Mouse (Mus musculus): ENCODE results near the gene Zfp592. TPM values are rescaled to one million over a fixed set of nuclear protein-coding genes. Genes with fewer than 3 reads are reported as not detected.

Zfp592 gene
- polyA plus RNA-seq, 1 experiment from 2014 or later = 11.8 TPM

DNA sequence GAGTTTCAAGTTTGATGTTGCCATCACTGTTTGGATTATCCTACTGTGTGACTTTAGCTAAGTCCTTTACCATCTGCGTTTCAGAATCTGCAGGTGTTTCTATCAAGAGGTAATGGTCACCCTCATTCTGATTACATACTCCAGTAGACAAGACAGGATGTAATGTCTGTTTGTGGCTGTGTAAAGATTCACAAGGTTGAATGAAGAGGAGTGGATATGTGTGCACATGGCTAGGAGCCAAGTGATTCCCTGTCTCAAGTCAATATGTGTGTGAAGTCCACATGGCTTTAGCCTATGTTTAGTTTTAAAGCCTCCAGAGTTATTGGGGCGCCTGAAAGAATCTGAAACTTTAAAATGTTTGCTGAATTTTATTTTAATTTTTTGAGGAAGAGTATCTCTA is 6.1 kb downstream of the Zfp592 start:
- H3K4me3 ChIP-seq = no peak overlapping the region
- WGBS = 89% methylated on average over 2 of the region's 2 CpGs
- H3K9me3 ChIP-seq = no peaks in the 10 kb centered on the region
- peaks cover 24% of the 10 kb centered on the region for H3K4me1 ChIP-seq (replicated peaks)
- H3K36me3 ChIP-seq = no peaks in the 10 kb centered on the region
- H3K27me3 ChIP-seq (ENCODE audit: insufficient read depth, poor library complexity, severe bottlenecking) = no peaks in the 10 kb centered on the region
- no peak overlapping the region for H3K27ac ChIP-seq
- no peak for DNase-seq (ENCODE audit: low spot score)

DNA sequence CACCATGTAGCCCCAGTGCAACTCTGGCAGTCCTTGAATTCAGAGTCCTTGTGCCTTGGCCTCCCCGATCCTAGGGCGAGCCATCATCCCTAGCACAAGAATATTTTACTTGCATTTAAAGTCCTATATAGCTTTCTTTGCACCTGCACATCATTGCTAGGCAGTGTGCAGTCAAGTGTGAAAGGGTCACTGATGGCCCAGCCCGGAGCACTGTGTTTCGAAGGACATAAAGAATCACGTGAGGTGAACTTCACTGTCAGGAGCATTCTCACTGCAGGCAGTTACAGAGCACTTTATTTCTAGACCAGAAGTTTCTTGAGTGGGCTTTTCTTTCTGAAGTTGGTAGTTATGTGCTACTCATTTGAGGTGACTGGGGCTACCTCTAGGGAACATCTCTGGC is 8.4 kb downstream of the Zfp592 start:
- WGBS = 63% methylated on average over 5 of the region's 5 CpGs
- Histone ChIP-seq H3K36me3 (no peaks in the 10 kb centered on the region), H3K9me3 (no peaks in the 10 kb centered on the region), H3K27me3 (ENCODE audit: insufficient read depth, poor library complexity, severe bottlenecking) (no peaks in the 10 kb centered on the region), H3K27ac (no peak overlapping the region), H3K4me3 (no peak overlapping the region), H3K4me1 (replicated peaks) (peaks cover 7% of the 10 kb centered on the region)
- no peak for DNase-seq (ENCODE audit: low spot score)

DNA sequence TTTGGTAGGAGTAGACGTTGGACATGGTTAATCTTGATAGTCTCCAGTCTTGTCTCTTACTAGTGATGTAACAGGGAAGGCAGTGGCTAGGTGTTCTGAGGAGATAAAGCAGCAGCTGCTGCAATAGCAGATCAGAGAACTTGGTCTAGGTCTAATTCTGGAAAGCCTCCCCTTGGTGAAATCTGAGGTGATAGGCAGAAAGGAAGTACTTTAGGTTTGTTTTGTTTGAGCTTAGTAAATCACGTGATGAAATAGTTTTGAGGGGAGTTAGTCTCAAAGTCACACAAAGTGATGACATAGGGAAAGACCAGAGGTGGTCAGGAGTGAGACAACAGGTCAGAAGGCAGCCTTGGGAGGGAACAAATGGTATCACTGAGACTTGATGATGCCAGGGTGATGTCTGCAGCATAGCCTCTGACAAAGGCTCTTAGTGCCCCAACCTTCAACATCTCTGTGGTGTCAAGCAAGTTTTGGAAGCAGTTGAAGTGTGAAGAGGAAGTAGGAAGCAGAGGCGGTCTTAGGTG is 11.1 kb downstream of the Zfp592 start:
- 75% methylated on average over 3 of the region's 3 CpGs for WGBS
- H3K4me1 ChIP-seq (replicated peaks) = peaks cover 7% of the 10 kb centered on the region

DNA sequence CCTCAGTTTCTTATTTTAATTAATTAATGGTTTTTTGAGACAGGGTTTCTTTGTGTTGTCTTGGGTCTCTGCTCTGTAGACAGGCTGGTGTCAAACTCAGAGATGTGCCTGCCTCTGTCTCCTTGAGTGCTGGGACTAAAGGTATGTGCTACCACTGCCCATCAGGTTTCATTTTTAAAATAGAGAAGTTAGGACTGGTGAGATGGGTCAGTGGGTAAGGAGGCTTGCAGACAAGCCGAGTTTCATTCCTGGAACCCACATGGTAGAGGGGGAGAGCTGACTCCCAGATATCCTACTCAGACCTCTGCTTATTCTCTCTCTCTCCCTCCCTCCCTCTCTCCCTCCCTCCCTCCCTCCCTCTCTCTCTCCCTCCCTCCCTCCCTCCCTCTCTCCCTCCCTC is 12.5 kb downstream of the Zfp592 start:
- Histone ChIP-seq H3K9me3 (no peaks in the 10 kb centered on the region), H3K27me3 (ENCODE audit: insufficient read depth, poor library complexity, severe bottlenecking) (no peaks in the 10 kb centered on the region), H3K4me3 (no peak overlapping the region), H3K27ac (no peak overlapping the region), H3K36me3 (peaks cover 19% of the 10 kb centered on the region), H3K4me1 (replicated peaks) (peaks cover 7% of the 10 kb centered on the region)
- no peak for DNase-seq (ENCODE audit: low spot score)
- WGBS = 91% methylated on average over 1 of the region's 1 CpGs

More for the DNA sequence above, 11.1 kb downstream of the Zfp592 start:
- no peaks in the 10 kb centered on the region for H3K9me3 ChIP-seq
- H3K4me3 ChIP-seq = no peak overlapping the region
- no peak overlapping the region for H3K27ac ChIP-seq
- H3K27me3 ChIP-seq (ENCODE audit: insufficient read depth, poor library complexity, severe bottlenecking) = no peaks in the 10 kb centered on the region
- DNase-seq (ENCODE audit: low spot score) = no peak
- H3K36me3 ChIP-seq = peaks cover 7% of the 10 kb centered on the region

DNA sequence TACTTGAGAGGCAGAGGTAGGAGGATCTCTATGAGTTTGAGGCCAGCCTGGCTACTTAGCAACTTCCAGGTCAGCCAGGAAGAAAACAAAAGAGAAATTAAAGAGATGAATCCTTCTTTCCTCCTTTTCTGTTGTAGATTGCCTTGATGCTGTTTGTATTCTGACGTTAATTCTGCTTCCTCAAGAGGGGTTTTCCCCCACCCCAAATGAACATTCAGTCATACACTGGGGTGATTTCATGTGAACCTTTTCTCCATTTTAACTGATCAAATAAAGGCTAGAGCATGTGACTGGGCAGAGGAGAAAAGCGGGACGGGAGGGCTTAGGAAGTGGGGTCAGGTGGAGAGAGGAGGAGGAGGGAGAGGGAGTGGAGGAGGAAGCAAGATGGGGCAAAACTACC is 14.8 kb downstream of the Zfp592 start:
- Histone ChIP-seq H3K4me3 (no peak overlapping the region), H3K27me3 (ENCODE audit: insufficient read depth, poor library complexity, severe bottlenecking) (no peaks in the 10 kb centered on the region), H3K36me3 (peaks cover 30% of the 10 kb centered on the region), H3K4me1 (replicated peaks) (no peaks in the 10 kb centered on the region), H3K9me3 (no peaks in the 10 kb centered on the region), H3K27ac (no peak overlapping the region)
- 91% methylated on average over 3 of the region's 3 CpGs for WGBS
- no peak for DNase-seq (ENCODE audit: low spot score)

DNA sequence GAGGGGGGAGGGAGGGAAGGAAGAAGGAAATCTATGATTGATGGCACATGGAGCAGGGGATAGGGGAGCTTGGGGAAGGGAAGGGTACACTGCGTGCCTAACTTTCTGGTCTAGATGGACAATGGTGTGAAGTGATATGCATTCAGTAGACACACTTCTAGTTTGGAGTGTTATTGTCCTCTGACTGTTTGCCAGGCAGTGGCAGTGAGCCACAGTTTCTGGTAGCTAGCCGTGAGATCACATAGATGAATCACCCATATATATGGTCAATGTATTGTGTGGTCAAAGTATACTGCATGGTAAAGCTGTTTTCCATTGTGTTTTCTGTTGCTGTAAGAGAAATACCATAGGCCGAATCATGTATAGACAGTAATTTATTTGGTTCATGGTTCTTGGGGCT is 18.1 kb downstream of the Zfp592 start:
- H3K4me3 ChIP-seq = no peak overlapping the region
- WGBS = 95% methylated on average over 3 of the region's 3 CpGs
- no peaks in the 10 kb centered on the region for H3K4me1 ChIP-seq (replicated peaks)
- H3K9me3 ChIP-seq = no peaks in the 10 kb centered on the region
- H3K27me3 ChIP-seq (ENCODE audit: insufficient read depth, poor library complexity, severe bottlenecking) = no peaks in the 10 kb centered on the region
- H3K27ac ChIP-seq = no peak overlapping the region
- peaks cover 34% of the 10 kb centered on the region for H3K36me3 ChIP-seq
- no peak for DNase-seq (ENCODE audit: low spot score)

DNA sequence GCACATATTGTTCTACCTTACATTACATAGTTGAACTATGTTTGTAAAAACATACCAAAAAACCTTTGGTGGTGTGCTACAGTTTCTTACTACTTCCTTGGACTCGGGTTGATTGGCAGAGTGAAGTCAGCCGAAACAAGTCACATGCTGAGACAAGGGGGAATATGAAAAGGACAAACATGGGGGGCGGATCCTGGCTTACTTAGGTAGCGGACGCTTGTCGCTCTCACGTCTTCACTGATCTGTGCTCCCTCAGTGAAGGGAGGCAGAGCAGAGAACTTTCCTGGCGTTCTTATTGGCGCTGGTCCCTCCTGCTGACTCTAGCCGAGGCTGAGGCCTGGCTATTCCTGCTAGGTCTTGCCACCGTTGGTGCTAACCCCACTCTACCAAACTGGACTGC is 26.8 kb downstream of the Zfp592 start:
- H3K27ac ChIP-seq = no peak overlapping the region
- WGBS = 46% methylated on average over 11 of the region's 11 CpGs
- H3K36me3 ChIP-seq = peaks cover 40% of the 10 kb centered on the region
- H3K4me3 ChIP-seq = no peak overlapping the region
- H3K27me3 ChIP-seq (ENCODE audit: insufficient read depth, poor library complexity, severe bottlenecking) = no peaks in the 10 kb centered on the region
- no peaks in the 10 kb centered on the region for H3K9me3 ChIP-seq
- H3K4me1 ChIP-seq (replicated peaks) = no peaks in the 10 kb centered on the region; the same call in 1 of the 2 replicates
- DNase-seq (ENCODE audit: low spot score) = no peak

DNA sequence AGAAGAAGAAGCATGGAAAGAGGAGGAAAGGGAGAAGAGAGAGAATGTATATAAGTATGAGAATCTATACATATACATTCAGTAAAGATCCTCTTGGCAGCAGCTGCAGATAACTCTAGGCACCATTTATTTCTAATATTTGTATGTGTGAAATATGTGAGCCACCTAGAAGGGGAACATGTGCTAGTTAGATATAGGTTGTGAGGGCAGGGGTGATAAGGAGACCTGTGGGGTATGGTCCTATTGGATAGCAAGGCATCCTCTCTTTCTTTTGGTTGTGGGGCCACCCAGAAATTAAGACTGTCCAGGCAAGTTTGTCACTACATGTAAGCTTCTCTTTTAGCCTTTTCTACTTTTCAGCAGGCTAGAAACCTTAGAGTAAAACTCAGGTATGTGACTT is 29.2 kb downstream of the Zfp592 start:
- Histone ChIP-seq H3K36me3 (peaks cover 60% of the 10 kb centered on the region), H3K27me3 (ENCODE audit: insufficient read depth, poor library complexity, severe bottlenecking) (no peaks in the 10 kb centered on the region), H3K4me1 (replicated peaks) (no peaks in the 10 kb centered on the region; the same call in 1 of the 2 replicates), H3K9me3 (no peaks in the 10 kb centered on the region), H3K27ac (no peak overlapping the region), H3K4me3 (no peak overlapping the region)
- DNase-seq (ENCODE audit: low spot score) = no peak

DNA sequence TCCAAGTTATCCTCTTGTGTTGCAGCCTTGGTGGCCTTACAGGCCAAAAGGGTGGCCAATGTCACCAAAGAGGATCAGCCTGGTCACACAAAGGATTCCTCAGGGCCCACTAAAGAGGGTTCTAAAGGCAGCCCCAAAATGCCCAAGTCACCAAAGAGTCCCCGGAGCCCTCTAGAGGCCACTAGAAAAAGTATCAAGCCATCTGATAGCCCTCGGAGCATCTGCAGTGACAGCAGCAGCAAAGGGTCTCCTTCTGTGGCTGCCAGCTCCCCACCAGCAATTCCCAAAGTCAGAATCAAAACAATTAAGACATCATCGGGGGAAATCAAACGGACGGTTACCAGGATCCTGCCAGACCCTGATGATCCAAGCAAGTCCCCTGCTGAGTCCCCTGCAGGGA is 30.6 kb downstream of the Zfp592 start:
- peaks cover 67% of the 10 kb centered on the region for H3K36me3 ChIP-seq
- H3K27me3 ChIP-seq (ENCODE audit: insufficient read depth, poor library complexity, severe bottlenecking) = no peaks in the 10 kb centered on the region
- no peaks in the 10 kb centered on the region; the same call in 1 of the 2 replicates for H3K4me1 ChIP-seq (replicated peaks)
- H3K27ac ChIP-seq = no peak overlapping the region
- DNase-seq (ENCODE audit: low spot score) = no peak
- no peak overlapping the region for H3K4me3 ChIP-seq
- WGBS = 62% methylated on average over 5 of the region's 5 CpGs
- no peaks in the 10 kb centered on the region for H3K9me3 ChIP-seq

DNA sequence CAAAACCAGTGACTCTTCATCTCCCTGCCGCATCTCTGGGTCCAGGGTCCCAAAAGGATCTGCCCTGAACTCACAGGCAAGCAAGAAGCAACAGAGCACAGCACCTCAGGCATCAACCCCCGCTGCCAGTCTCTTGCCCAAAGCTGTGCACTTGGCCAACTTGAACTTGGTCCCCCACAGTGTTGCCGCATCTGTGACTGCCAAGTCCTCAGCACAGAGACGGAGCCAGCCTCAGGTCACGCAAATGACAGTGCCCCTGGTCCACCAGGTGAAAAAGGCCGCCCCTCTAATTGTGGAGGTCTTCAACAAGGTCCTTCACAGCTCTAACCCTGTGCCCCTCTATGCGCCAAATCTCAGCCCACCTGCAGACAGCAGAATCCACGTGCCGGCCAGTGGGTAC is 31.2 kb downstream of the Zfp592 start:
- Histone ChIP-seq H3K36me3 (peaks cover 73% of the 10 kb centered on the region), H3K27ac (no peak overlapping the region), H3K27me3 (ENCODE audit: insufficient read depth, poor library complexity, severe bottlenecking) (no peaks in the 10 kb centered on the region), H3K9me3 (no peaks in the 10 kb centered on the region), H3K4me3 (no peak overlapping the region), H3K4me1 (replicated peaks) (no peaks in the 10 kb centered on the region; the same call in 1 of the 2 replicates)
- no peak for DNase-seq (ENCODE audit: low spot score)
- WGBS = 91% methylated on average over 9 of the region's 9 CpGs

DNA sequence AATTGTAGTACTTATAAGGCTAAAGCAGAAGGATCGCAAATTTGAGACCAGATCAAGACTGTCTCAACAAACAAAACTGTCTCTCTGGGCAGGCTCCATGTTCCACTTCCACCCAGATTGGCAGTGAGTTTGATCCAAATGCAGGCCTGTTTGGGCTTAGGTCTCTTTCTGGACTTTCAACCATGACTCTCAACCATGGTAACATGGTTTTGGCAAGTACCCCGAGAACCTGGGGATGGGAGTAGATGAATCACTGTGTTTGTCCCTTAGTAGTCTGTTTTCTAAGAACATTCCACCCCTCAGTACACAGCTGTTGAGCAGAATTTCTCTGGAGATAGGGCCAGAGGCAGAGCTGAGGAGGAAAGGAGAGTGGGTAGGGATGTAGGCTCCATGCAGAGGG is 32.3 kb downstream of the Zfp592 start:
- peaks cover 80% of the 10 kb centered on the region for H3K36me3 ChIP-seq
- no peaks in the 10 kb centered on the region for H3K4me1 ChIP-seq (replicated peaks)
- no peaks in the 10 kb centered on the region for H3K9me3 ChIP-seq
- no peaks in the 10 kb centered on the region for H3K27me3 ChIP-seq (ENCODE audit: insufficient read depth, poor library complexity, severe bottlenecking)
- H3K4me3 ChIP-seq = no peak overlapping the region
- DNase-seq (ENCODE audit: low spot score) = no peak
- WGBS = 97% methylated on average over 2 of the region's 2 CpGs
- no peak overlapping the region for H3K27ac ChIP-seq

DNA sequence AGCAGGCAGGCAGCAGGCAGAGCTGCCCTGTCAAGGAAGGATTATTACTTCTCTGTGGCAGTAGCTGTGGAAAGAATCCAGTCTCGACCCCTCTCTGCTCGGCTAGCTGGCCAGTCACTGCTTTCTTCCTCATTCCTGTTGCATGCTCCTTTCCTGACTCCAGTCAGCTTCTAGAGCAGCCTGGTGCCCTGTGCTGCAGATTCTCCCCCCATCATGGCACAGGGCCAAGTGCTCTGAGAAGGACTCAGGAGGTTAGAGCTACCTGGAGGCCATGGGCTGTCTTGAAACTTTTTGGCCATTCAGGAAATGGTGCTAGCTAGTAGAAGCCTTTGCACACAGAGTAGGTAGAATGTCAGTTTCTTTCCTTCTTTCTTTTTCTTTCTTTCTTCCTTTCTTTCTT is 46.2 kb downstream of the Zfp592 start:
- H3K36me3 ChIP-seq = peaks cover 91% of the 10 kb centered on the region
- no peak for DNase-seq (ENCODE audit: low spot score)
- no peak overlapping the region for H3K4me3 ChIP-seq
- H3K27me3 ChIP-seq (ENCODE audit: insufficient read depth, poor library complexity, severe bottlenecking) = no peaks in the 10 kb centered on the region
- WGBS = 84% methylated on average over 2 of the region's 2 CpGs
- no peaks in the 10 kb centered on the region for H3K4me1 ChIP-seq (replicated peaks)
- no peak overlapping the region for H3K27ac ChIP-seq
- H3K9me3 ChIP-seq = no peaks in the 10 kb centered on the region

DNA sequence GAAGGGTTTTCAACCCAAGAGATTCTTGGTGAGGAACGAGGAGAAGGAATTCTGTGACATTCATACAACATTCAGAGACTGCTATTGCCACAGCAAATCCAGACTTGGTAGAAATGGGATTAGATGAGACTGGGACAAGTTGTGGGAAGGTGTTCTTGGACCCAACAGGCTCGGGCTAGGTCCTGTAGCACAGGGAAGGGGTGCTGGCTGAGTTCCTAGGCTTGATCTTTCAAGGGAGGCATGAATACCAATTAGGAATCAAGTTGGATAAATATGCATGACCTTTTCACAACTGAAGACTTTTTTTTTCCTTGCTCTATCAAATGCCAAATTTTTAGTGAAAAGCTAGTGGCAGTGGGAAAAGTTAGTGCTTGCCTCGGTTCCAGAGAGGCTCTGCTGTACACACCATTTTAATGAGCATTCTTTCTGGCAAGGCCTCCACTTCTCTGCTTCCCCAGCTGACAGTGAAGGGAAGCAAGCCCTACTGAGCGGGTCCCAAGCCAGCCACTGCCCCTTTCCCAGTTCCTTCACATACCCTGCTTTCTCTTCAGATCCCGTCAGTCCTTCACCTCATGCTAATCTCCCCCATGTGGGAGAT is 49.6 kb downstream of the Zfp592 start:
- H3K9me3 ChIP-seq = no peaks in the 10 kb centered on the region
- H3K4me3 ChIP-seq = no peak overlapping the region
- WGBS = 88% methylated on average over 5 of the region's 5 CpGs
- H3K27me3 ChIP-seq (ENCODE audit: insufficient read depth, poor library complexity, severe bottlenecking) = no peaks in the 10 kb centered on the region
- H3K4me1 ChIP-seq (replicated peaks) = no peaks in the 10 kb centered on the region
- peaks cover 65% of the 10 kb centered on the region for H3K36me3 ChIP-seq
- DNase-seq (ENCODE audit: low spot score) = no peak
- H3K27ac ChIP-seq = no peak overlapping the region

DNA sequence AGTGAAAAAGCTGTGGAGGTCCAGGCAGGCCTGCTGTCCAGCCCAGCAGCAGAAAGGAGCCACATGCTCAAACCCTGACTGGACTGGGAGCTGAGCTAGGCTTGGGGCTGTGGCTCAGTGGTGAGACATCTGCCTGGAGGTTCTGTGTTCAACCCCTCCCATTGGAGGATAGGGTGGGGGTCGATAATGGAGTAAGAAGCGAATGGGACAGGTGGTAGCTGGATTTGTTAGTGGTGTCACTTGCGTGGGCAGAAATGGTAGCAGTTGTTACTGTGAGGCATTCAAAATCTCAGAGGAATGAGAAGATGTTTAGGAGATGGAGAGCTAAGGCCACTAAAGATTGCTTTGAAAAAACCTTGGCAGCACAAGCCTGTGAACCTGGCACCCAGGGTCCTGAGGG is 54.4 kb downstream of the Zfp592 start:
- Histone ChIP-seq H3K9me3 (no peaks in the 10 kb centered on the region), H3K27me3 (ENCODE audit: insufficient read depth, poor library complexity, severe bottlenecking) (no peaks in the 10 kb centered on the region), H3K4me1 (replicated peaks) (no peaks in the 10 kb centered on the region), H3K27ac (no peak overlapping the region), H3K4me3 (no peak overlapping the region), H3K36me3 (peaks cover 17% of the 10 kb centered on the region)
- WGBS = 83% methylated on average over 3 of the region's 3 CpGs
- DNase-seq (ENCODE audit: low spot score) = no peak

Measured in hindbrain, embryonic 10.5 days (tissue).